Mouse (Mus musculus) heart, embryonic 16.5 days (tissue): ENCODE results near the gene Ptgr1. TPM values are rescaled to one million over a fixed set of nuclear protein-coding genes. Genes with fewer than 3 reads are reported as not detected.

ENCODE experiments used
- ATAC-seq: fragments of 200-750 bp; cut with Nextera tagmentation; replicated peaks from 2 replicates; pipeline ENCODE4 v1.8.0; 2017; ENCODE audit warnings: moderate number of reproducible peaks; ENCODE audit not compliant: insufficient read depth, low FRiP score; ENCODE audit errors: extremely low read depth
- H3K27ac ChIP-seq: fragments of 300-500 bp; sonication (generic); 2 replicates; pipeline ENCODE4 v1.5.1; 2014; ENCODE audit warnings: mild to moderate bottlenecking, low read length, control low read depth, moderate library complexity
- H3K27me3 ChIP-seq: fragments of 300-500 bp; sonication (generic); 2 replicates; pipeline ENCODE4 v1.6.1; 2014; ENCODE audit warnings: low read length, mixed read lengths; ENCODE audit not compliant: control insufficient read depth, insufficient read depth
- H3K36me3 ChIP-seq: fragments of 300-500 bp; sonication (generic); 2 replicates; pipeline ENCODE4 v1.6.1; 2014; ENCODE audit not compliant: control insufficient read depth, insufficient read depth
- H3K4me1 ChIP-seq: fragments of 300-500 bp; sonication (generic); 2 replicates; pipeline ENCODE4 v1.6.1; 2014; ENCODE audit warnings: low read length, mixed read lengths; ENCODE audit not compliant: control insufficient read depth, insufficient read depth
- H3K4me2 ChIP-seq: fragments of 300-500 bp; sonication (generic); 2 replicates; pipeline ENCODE4 v1.6.1; 2014; ENCODE audit warnings: low read depth, mild to moderate bottlenecking, control low read depth, low read length
- H3K4me3 ChIP-seq: fragments of 300-500 bp; sonication (generic); 2 replicates; pipeline ENCODE4 v1.5.1; 2014; ENCODE audit warnings: mild to moderate bottlenecking, control low read depth, low read length
- H3K9ac ChIP-seq: fragments of 300-500 bp; sonication (generic); 2 replicates; pipeline ENCODE4 v1.6.1; 2014; ENCODE audit warnings: low read length, control low read depth
- H3K9me3 ChIP-seq: fragments of 300-500 bp; sonication (generic); replicated peaks from 2 replicates; pipeline ENCODE4 v1.6.1; 2016; ENCODE audit warnings: low read length; ENCODE audit not compliant: control insufficient read depth
- WGBS: fragments of 180-500 bp; shearing (Covaris S2); extraction: QIAGEN DNeasy Blood & Tissue Kit; methylation state at CpG from one replicate; pipeline ENCODE4 v1.1.7; 2014; 5-methylcytosine and 5-hydroxymethylcytosine counted together
- polyA plus RNA-seq: library from polyadenylated mRNA; unstranded; fragments of >200 nt; fragmentation: Nextera tagmentation; extraction: Ambion mirVana; gene quantifications from 2 replicates; pipeline ENCODE4 v1.2.1, GENCODE M21; 2015

The Ptgr1 gene
- polyA plus RNA-seq, 1 experiment from 2014 or later: 16.1 TPM

DNA sequence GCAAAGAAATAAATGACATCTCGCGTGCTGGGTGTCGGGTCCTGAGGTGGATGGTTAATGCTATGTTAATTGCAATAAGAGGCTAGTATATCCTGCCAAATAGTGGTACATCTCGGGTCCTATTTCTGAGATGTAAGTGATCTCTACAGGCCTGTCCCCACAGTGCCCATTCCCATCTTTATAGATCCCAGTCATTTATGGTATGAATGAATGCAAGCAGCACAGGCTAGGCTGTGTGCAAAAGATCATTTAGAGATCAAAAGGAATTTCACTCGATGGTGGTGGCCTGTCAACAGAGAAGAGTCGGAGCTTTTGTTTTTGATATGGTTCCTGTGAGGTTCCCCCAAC, 42.7 kb downstream of the Ptgr1 start:
- Histone ChIP-seq H3K36me3 (no peaks in the 10 kb centered on the region), H3K27ac (no peak overlapping the region), H3K27me3 (peaks cover 17% of the 10 kb centered on the region), H3K4me3 (peak overlapping the region; percentile 72), H3K9ac (no peak overlapping the region; the same call in 1 of the 2 replicates), H3K4me2 (peak overlapping the region; percentile 96), H3K4me1 (peaks cover 8% of the 10 kb centered on the region), H3K9me3 (no peaks in the 10 kb centered on the region)
- no peak for ATAC-seq
- 20% methylated on average over 6 of the region's 6 CpGs for WGBS

DNA sequence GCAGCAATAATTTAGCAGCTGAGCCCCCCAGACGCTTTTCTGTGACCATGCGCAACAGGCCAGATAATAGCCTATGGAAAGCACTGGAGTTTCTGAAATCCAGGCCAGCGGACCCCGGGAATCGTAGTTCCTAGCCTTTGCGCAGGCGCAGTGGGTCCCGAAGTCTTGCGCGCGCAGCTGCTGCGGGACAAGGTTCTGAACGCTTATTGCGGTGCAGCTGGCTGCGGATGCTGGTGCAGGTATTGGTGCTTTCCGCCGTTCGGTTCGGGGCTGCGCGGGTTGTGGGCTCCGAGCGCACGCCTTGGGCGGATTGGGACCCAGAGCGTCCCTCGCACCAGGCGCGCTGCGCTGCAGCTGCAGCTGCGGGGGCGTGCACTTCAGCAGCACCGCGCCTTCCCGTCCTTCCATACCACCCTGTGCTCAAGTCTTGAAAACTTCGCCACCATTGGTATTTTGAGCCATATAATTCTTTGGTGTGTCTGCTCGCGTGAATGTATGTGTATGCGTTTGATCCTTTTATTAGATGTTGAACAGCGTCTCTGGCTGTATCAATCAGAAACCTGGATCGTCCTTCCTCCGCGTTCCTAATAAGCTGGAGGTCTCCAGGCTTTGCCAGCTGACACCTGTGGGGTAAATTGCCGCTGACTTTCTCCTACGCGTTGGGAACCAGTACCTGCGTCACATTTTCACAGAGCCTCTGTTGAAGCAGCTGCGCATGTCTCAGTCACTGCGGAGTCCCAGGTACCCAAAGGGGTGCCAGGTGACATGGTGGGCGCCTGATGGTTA, 43.3 kb downstream of the Ptgr1 start, which contains the start of gene Zkscan16:
TSS of gene Zkscan16 (plus strand) at position 209 of the 786 bp plus-strand sequence.
- peaks cover 17% of the 10 kb centered on the region for H3K27me3 ChIP-seq
- H3K27ac ChIP-seq: no peak within 1 kb of the TSS
- H3K4me2 ChIP-seq: peak within 1 kb of the TSS; percentile 96
- H3K9ac ChIP-seq: peak within 1 kb of the TSS; percentile 61
- H3K4me1 ChIP-seq: peaks cover 8% of the 10 kb centered on the region
- WGBS: 1% methylated on average over 50 of the region's 50 CpGs
- peak within 1 kb of the TSS; percentile 72 for H3K4me3 ChIP-seq
- ATAC-seq: peak; percentile 45; the same call in 1 of the 2 replicates
- no peaks in the 10 kb centered on the region for H3K9me3 ChIP-seq
- no peaks in the 10 kb centered on the region for H3K36me3 ChIP-seq

DNA sequence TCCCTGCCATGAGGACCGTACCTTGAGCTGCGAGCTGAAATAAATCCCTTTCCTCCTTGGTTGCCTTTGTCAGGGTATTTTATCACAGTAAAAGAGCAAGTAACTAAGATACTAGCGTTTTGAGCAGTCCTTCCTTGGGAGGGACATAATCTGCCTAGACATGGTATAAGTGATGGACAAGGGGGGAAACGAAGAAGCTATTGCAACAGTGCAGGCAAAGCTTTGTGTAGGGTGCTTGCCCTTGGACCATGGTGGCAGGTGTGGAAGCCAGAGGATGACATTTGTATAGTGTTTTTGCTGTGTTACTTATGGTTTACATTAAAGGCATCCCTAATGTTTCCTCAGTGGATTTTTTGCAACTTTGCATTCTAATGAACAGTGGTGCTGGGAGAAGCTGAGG, 44.0 kb downstream of the Ptgr1 start:
- ATAC-seq: no peak
- 77% methylated on average over 4 of the region's 4 CpGs for WGBS

DNA sequence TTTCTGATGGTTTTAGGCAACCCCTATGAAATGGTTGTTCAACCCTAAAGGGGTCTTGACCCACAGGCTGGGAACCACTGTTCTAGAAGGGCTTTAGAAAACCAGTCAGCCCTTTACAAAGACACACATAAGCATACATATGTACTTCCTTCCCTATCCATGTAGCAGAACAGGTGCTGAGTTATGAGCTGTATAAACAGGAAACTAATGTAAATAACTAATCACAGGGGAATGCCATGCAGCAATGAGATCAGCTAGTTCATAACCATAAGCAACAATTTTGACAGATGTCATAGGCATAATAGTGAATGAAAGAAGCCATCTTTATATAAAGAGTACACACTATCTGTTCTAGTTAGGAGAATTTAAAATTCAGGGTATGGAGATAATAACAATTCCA, 45.3 kb downstream of the Ptgr1 start:
- H3K4me2 ChIP-seq: no peak overlapping the region
- no peaks in the 10 kb centered on the region for H3K9me3 ChIP-seq
- no peak for ATAC-seq
- H3K36me3 ChIP-seq: no peaks in the 10 kb centered on the region
- H3K27me3 ChIP-seq: peaks cover 17% of the 10 kb centered on the region
- H3K9ac ChIP-seq: no peak overlapping the region
- peaks cover 8% of the 10 kb centered on the region for H3K4me1 ChIP-seq
- H3K27ac ChIP-seq: no peak overlapping the region
- no peak overlapping the region for H3K4me3 ChIP-seq

More for the DNA sequence above, 44.0 kb downstream of the Ptgr1 start:
- peak overlapping the region; percentile 61 for H3K9ac ChIP-seq
- peak overlapping the region; percentile 72 for H3K4me3 ChIP-seq
- no peaks in the 10 kb centered on the region for H3K36me3 ChIP-seq
- H3K27ac ChIP-seq: no peak overlapping the region
- H3K27me3 ChIP-seq: peaks cover 17% of the 10 kb centered on the region
- peaks cover 8% of the 10 kb centered on the region for H3K4me1 ChIP-seq
- H3K9me3 ChIP-seq: no peaks in the 10 kb centered on the region
- peak overlapping the region; percentile 96 for H3K4me2 ChIP-seq

DNA sequence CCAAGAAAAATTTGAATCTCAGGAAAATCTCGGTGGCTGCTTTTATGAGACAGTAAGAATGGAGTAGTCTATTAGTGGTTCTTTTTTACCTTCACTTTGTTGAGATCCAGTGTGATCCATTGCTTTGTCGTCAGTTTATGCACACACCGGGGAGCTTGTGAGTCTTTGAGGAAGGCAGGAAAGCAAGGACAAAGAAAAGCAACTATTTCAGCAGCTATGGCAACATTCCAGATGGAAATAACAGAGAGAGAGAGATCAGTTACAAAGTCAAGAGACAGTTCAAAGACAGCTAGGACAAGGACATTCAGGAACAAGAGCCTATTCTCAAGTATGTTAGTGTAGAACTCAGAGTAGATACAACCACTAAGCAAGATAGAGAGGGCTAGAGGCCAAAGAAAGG, 51.1 kb downstream of the Ptgr1 start:
- Histone ChIP-seq H3K36me3 (no peaks in the 10 kb centered on the region), H3K4me2 (no peak overlapping the region), H3K27me3 (no peaks in the 10 kb centered on the region), H3K4me1 (peaks cover 4% of the 10 kb centered on the region; the same call in 1 of the 2 replicates), H3K9me3 (0 out of 2 replicates have a peak, but pooled peaks cover 2% of the 10 kb centered on the region), H3K27ac (no peak overlapping the region), H3K4me3 (no peak overlapping the region), H3K9ac (no peak overlapping the region)
- WGBS: 56% methylated on average over 3 of the region's 3 CpGs
- no peak for ATAC-seq

GRCm38 (mm10) chr4:58934746-58935476, 52.0 kb downstream of the Ptgr1 start:
- Histone ChIP-seq H3K9ac (no peak overlapping the region), H3K4me2 (peak overlapping the region; percentile 22; the same call in 1 of the 2 replicates), H3K4me1 (peaks cover 4% of the 10 kb centered on the region; the same call in 1 of the 2 replicates), H3K4me3 (no peak overlapping the region), H3K27me3 (no peaks in the 10 kb centered on the region), H3K9me3 (0 out of 2 replicates have a peak, but pooled peaks cover 2% of the 10 kb centered on the region), H3K27ac (no peak overlapping the region), H3K36me3 (no peaks in the 10 kb centered on the region)
- WGBS: 23% methylated on average over 15 of the region's 15 CpGs
- ATAC-seq: 0 out of 2 replicates have a peak, but pooled peaks have one; percentile 52

GRCm38 (mm10) chr4:58934308-58934707, 52.6 kb downstream of the Ptgr1 start:
- WGBS: 68% methylated on average over 4 of the region's 4 CpGs
- no peak for ATAC-seq
- Histone ChIP-seq H3K9ac (no peak overlapping the region), H3K9me3 (0 out of 2 replicates have a peak, but pooled peaks cover 2% of the 10 kb centered on the region), H3K4me2 (no peak overlapping the region), H3K36me3 (no peaks in the 10 kb centered on the region), H3K4me3 (no peak overlapping the region), H3K4me1 (peaks cover 4% of the 10 kb centered on the region; the same call in 1 of the 2 replicates), H3K27ac (no peak overlapping the region), H3K27me3 (no peaks in the 10 kb centered on the region)

DNA sequence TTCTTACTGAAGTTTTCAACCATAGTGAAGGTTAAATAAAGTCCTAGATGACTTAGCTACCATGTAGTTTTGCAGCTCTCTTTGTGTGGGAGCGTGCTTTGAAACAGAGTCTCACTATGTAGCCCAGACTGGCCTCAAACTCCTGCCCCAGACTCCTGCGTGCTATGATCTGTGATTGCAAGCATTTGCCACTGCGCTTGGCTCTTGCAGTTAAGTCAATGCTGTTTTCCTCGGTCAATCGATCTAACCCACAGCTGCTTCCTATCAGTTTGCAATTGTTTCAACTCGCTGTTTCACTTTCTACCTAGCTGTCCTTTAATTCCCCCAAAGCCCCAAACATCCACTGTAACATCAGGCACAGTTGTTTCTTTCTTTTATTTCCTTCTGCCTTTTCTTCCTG, 54.4 kb downstream of the Ptgr1 start:
- Histone ChIP-seq H3K4me3 (no peak overlapping the region), H3K9ac (no peak overlapping the region), H3K27me3 (no peaks in the 10 kb centered on the region), H3K4me2 (no peak overlapping the region), H3K4me1 (peaks cover 4% of the 10 kb centered on the region; the same call in 1 of the 2 replicates), H3K27ac (no peak overlapping the region), H3K9me3 (0 out of 2 replicates have a peak, but pooled peaks cover 2% of the 10 kb centered on the region), H3K36me3 (no peaks in the 10 kb centered on the region)
- WGBS: 77% methylated on average over 6 of the region's 6 CpGs
- ATAC-seq: no peak

DNA sequence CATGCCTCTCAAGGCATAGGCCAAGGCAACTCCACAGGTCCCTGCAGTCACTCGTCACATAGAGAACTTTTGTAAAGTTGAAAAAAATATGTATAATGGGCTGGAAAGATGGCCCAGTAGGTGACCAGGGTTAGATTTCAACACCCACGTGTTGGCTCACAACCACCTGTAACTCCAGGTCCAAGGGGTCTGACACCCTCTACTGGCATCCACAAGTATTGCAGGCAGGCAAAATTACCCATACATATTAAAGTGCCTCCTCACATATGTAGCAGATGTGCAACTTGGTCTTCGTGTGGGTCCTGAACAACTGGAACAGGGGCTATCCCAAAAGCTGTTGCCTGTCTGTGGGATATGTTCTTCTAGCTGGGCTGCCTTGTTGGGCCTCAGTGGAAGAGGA, 59.3 kb downstream of the Ptgr1 start:
- ATAC-seq: no peak
- Histone ChIP-seq H3K4me3 (no peak overlapping the region), H3K9me3 (no peaks in the 10 kb centered on the region), H3K4me2 (no peak overlapping the region), H3K36me3 (no peaks in the 10 kb centered on the region), H3K27ac (no peak overlapping the region), H3K27me3 (no peaks in the 10 kb centered on the region), H3K9ac (no peak overlapping the region), H3K4me1 (no peaks in the 10 kb centered on the region)
- 76% methylated on average over 3 of the region's 3 CpGs for WGBS
